Mouse (Mus musculus): Measurements from ENCODE around the gene Fbxw10. TPM values are rescaled to one million over a fixed set of nuclear protein-coding genes. Genes with fewer than 3 reads are reported as not detected.

The Fbxw10 gene
- polyA plus RNA-seq, 1 experiment from 2014 or later: 0.14 TPM

DNA sequence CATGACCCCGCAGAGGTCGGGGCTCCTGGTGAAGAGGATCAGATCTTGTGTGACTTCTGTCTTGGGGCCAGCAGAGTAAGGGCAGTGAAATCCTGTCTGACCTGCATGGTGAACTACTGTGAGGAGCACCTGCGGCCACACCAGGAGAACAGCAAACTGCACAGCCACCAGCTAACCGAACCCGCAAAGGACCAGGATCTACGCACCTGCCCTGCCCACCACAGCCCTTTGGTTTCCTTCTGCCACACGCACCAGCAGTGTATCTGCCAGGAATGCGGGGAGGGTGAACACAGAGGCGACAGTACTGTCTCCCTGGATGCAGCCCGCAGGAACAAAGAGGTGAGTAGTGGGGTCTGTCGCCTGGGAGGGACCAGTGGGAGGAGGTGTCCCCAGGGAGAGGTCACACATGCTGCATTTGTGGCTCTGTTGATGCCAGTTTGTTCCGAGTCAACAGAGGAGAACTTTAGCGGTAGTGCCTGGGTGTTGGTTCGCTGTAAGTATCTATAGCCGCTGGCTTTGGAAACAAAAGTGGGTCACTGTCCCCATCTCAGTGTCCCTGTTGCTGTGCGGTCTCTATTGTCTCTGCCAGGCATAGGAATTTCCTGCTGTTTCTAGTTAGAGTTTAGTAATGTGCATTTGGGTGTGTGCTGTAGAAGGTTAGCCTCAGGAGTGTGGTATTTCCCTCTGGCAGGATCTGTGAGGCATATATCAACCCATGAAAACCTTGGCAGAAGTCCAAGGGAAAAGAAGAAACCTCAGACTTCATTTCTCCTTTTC, 26.0 kb upstream of the Fbxw10 start:
- Histone ChIP-seq H3K4me2 (replicated peaks) (peak overlapping the region; percentile 89), H3K9me3 (no peaks in the 10 kb centered on the region), H3K9ac (peak overlapping the region; percentile 63), H3K36me3 (no peaks in the 10 kb centered on the region), H3K4me1 (replicated peaks) (peaks cover 26% of the 10 kb centered on the region), H3K4me3 (replicated peaks) (peak overlapping the region; percentile 53), H3K27me3 (replicated peaks) (no peaks in the 10 kb centered on the region), H3K27ac (peak overlapping the region; percentile 86)
- WGBS: 7% methylated on average over 16 of the region's 16 CpGs
- peak; percentile 54 for ATAC-seq

GRCm38 (mm10) chr11:62821893-62822292, 25.0 kb upstream of the Fbxw10 start:
- no peak for ATAC-seq
- H3K36me3 ChIP-seq: no peaks in the 10 kb centered on the region
- H3K27me3 ChIP-seq (replicated peaks): no peaks in the 10 kb centered on the region
- H3K4me1 ChIP-seq (replicated peaks): peaks cover 27% of the 10 kb centered on the region
- no peaks in the 10 kb centered on the region for H3K9me3 ChIP-seq
- H3K4me2 ChIP-seq (replicated peaks): peak overlapping the region; percentile 89
- H3K4me3 ChIP-seq (replicated peaks): peak overlapping the region; percentile 28
- 49% methylated on average over 5 of the region's 5 CpGs for WGBS
- H3K27ac ChIP-seq: 0 out of 2 replicates have a peak overlapping the region, but pooled peaks have one; percentile 27
- H3K9ac ChIP-seq: 0 out of 2 replicates have a peak overlapping the region, but pooled peaks have one; percentile 29

GRCm38 (mm10) chr11:62824211-62824610, 22.7 kb upstream of the Fbxw10 start:
- H3K27ac ChIP-seq: no peak overlapping the region
- H3K4me1 ChIP-seq (replicated peaks): peaks cover 28% of the 10 kb centered on the region
- H3K9ac ChIP-seq: no peak overlapping the region
- H3K27me3 ChIP-seq (replicated peaks): no peaks in the 10 kb centered on the region
- no peaks in the 10 kb centered on the region for H3K36me3 ChIP-seq
- no peak overlapping the region for H3K4me3 ChIP-seq (replicated peaks)
- WGBS: 61% methylated on average over 7 of the region's 7 CpGs
- no peaks in the 10 kb centered on the region for H3K9me3 ChIP-seq
- no peak overlapping the region for H3K4me2 ChIP-seq (replicated peaks)
- no peak for ATAC-seq

DNA sequence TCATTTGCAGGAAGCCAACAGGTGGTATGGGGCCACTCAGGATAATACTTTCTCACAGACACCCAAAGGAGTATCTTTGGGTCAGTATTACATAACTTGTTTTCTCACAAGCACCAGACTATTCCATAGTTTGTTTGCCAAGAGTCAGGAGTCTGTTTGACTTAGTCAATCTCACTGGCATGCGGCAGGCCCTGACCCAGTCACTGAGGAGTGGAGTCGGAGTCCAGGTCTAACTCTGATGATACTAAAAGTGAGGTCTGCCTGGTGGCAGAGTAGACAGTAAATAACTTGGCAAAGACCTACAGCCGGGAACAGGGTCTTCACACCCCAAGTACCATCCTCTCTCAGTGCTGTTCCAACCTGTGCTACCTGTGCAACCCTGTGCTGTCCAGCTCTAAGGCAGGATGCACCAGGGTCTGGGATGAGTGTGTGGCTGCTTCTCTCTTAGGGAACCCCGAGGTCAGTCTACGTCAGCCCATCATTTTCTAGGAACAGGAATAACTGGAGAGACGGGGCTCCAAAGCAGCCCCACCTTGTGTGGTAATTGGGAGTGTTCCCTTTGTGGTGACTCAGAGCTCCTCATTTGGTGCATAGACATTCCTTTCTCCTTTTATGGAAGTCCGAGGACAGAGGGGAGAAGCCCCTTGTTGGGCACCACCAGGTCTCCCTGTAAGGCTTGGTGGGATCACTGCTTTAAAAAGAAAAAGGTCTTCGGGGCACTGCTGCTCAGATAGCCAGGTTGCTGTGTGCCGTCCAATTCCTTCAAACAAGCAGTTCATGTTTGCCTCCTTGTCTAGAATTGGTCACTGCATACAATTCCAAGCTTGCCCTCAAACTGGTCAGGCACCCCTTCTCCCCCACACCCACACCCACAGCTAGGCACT, 21.4 kb upstream of the Fbxw10 start:
- Histone ChIP-seq H3K4me2 (replicated peaks) (no peak overlapping the region), H3K4me1 (replicated peaks) (peaks cover 28% of the 10 kb centered on the region; the same call in 1 of the 2 replicates), H3K9me3 (no peaks in the 10 kb centered on the region), H3K36me3 (no peaks in the 10 kb centered on the region), H3K4me3 (replicated peaks) (no peak overlapping the region), H3K9ac (no peak overlapping the region), H3K27me3 (replicated peaks) (no peaks in the 10 kb centered on the region), H3K27ac (no peak overlapping the region)
- ATAC-seq: no peak
- WGBS: 69% methylated on average over 9 of the region's 9 CpGs

GRCm38 (mm10) chr11:62826106-62826733, 20.6 kb upstream of the Fbxw10 start:
- no peak overlapping the region for H3K4me2 ChIP-seq (replicated peaks)
- no peaks in the 10 kb centered on the region for H3K27me3 ChIP-seq (replicated peaks)
- ATAC-seq: no peak
- H3K4me1 ChIP-seq (replicated peaks): peaks cover 23% of the 10 kb centered on the region; the same call in 1 of the 2 replicates
- no peak overlapping the region for H3K9ac ChIP-seq
- no peaks in the 10 kb centered on the region for H3K36me3 ChIP-seq
- no peaks in the 10 kb centered on the region for H3K9me3 ChIP-seq
- no peak overlapping the region for H3K4me3 ChIP-seq (replicated peaks)
- no peak overlapping the region for H3K27ac ChIP-seq
- 59% methylated on average over 6 of the region's 6 CpGs for WGBS

DNA sequence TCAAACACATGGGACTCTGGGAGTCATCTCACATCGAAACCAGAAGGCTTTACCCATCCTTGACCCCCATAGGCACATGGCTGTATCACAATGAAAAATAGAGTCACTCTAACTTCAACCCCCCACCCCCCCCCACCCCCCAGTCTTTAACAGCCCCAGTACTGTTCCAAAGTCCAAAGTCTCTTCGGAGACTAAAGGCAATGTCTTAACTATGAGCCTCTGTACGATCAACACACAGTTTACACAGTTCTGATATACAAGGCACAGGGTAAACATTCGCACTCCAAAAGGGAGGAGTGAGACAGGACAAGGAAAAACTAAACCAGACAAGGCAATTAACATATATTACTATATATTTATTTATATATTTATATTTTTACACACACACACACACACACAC, 19.7 kb upstream of the Fbxw10 start:
- ATAC-seq: peak; percentile 65
- Histone ChIP-seq H3K4me1 (replicated peaks) (0 out of 2 replicates have a peak, but pooled peaks cover 16% of the 10 kb centered on the region), H3K36me3 (0 out of 2 replicates have a peak, but pooled peaks cover 4% of the 10 kb centered on the region), H3K27me3 (replicated peaks) (no peaks in the 10 kb centered on the region), H3K4me3 (replicated peaks) (no peak overlapping the region), H3K27ac (no peak overlapping the region), H3K9me3 (no peaks in the 10 kb centered on the region), H3K9ac (no peak overlapping the region), H3K4me2 (replicated peaks) (no peak overlapping the region)
- WGBS: 70% methylated on average over 4 of the region's 4 CpGs

DNA sequence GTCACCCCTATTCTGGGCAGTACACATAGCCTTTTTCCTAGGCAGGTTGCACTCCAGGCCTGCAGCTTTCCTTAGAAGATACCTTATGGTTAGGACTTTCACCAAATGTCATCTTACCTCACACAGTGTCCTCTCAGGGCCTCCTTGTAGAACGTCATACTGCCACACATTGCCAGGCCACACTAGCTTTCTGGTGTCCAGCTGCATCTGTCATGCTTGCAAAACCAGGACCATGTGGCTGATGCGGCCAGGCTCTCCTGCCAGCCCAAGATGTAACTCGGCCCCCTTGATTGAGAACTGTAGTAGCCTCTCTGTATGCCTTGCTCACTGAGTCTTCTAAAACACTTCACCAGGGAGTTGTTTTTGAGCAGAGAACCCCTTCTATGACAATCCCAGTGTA, 19.0 kb upstream of the Fbxw10 start:
- Histone ChIP-seq H3K4me2 (replicated peaks) (no peak overlapping the region), H3K4me3 (replicated peaks) (no peak overlapping the region), H3K9me3 (no peaks in the 10 kb centered on the region), H3K9ac (no peak overlapping the region), H3K27me3 (replicated peaks) (no peaks in the 10 kb centered on the region), H3K27ac (no peak overlapping the region), H3K36me3 (0 out of 2 replicates have a peak, but pooled peaks cover 4% of the 10 kb centered on the region), H3K4me1 (replicated peaks) (0 out of 2 replicates have a peak, but pooled peaks cover 16% of the 10 kb centered on the region)
- 89% methylated on average over 3 of the region's 3 CpGs for WGBS
- ATAC-seq: no peak

DNA sequence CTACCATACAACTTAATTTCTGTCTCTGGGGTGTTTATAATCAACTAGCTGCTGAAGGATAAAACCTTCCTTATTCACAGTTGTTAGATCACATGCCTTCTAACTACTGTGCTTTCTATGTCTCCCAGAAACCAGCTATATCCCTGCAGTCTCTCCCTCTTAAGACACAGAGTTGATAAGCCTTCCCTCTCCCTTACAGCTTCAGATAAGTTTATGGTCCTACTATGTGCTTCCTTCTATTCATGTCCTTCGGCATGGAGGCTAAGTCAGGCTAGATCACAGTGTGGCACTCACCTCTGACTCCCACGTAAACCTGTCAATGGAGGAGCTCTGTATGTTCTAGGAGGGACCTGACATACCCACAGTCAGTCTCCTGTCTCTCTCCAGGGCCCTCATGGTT, 16.5 kb upstream of the Fbxw10 start:
- 85% methylated on average over 2 of the region's 2 CpGs for WGBS
- Histone ChIP-seq H3K36me3 (0 out of 2 replicates have a peak, but pooled peaks cover 4% of the 10 kb centered on the region), H3K4me2 (replicated peaks) (no peak overlapping the region), H3K27ac (no peak overlapping the region), H3K27me3 (replicated peaks) (no peaks in the 10 kb centered on the region), H3K9me3 (no peaks in the 10 kb centered on the region), H3K4me1 (replicated peaks) (0 out of 2 replicates have a peak, but pooled peaks cover 10% of the 10 kb centered on the region), H3K4me3 (replicated peaks) (no peak overlapping the region), H3K9ac (no peak overlapping the region)
- no peak for ATAC-seq

GRCm38 (mm10) chr11:62831906-62832305, 15.0 kb upstream of the Fbxw10 start:
- no peak overlapping the region for H3K4me2 ChIP-seq (replicated peaks)
- no peaks in the 10 kb centered on the region for H3K27me3 ChIP-seq (replicated peaks)
- no peak overlapping the region for H3K27ac ChIP-seq
- 0 out of 2 replicates have a peak, but pooled peaks cover 1% of the 10 kb centered on the region for H3K4me1 ChIP-seq (replicated peaks)
- no peak overlapping the region for H3K9ac ChIP-seq
- no peak for ATAC-seq
- no peaks in the 10 kb centered on the region for H3K9me3 ChIP-seq
- H3K36me3 ChIP-seq: peaks cover 4% of the 10 kb centered on the region; the same call in 1 of the 2 replicates
- H3K4me3 ChIP-seq (replicated peaks): no peak overlapping the region

GRCm38 (mm10) chr11:62844562-62844961, 2.3 kb upstream of the Fbxw10 start:
- 82% methylated on average over 5 of the region's 5 CpGs for WGBS
- Histone ChIP-seq H3K9me3 (no peaks in the 10 kb centered on the region), H3K4me2 (replicated peaks) (no peak overlapping the region), H3K27ac (no peak overlapping the region), H3K9ac (no peak overlapping the region), H3K27me3 (replicated peaks) (no peaks in the 10 kb centered on the region), H3K4me1 (replicated peaks) (0 out of 2 replicates have a peak, but pooled peaks cover 7% of the 10 kb centered on the region), H3K4me3 (replicated peaks) (no peak overlapping the region), H3K36me3 (peaks cover 6% of the 10 kb centered on the region; the same call in 1 of the 2 replicates)
- ATAC-seq: no peak

- WGBS: 75% methylated on average over 3 of the region's 3 CpGs
- Histone ChIP-seq H3K4me3 (replicated peaks) (no peak overlapping the region), H3K9ac (no peak overlapping the region), H3K27me3 (replicated peaks) (no peaks in the 10 kb centered on the region), H3K27ac (no peak overlapping the region), H3K36me3 (peaks cover 1% of the 10 kb centered on the region; the same call in 1 of the 2 replicates), H3K4me1 (replicated peaks) (0 out of 2 replicates have a peak, but pooled peaks cover 7% of the 10 kb centered on the region), H3K9me3 (no peaks in the 10 kb centered on the region), H3K4me2 (replicated peaks) (no peak overlapping the region)
- ATAC-seq: no peak
These were observed 1.1 kb upstream of the Fbxw10 start for GRCm38 (mm10) chr11:62845730-62846129.
